Mouse (Mus musculus) gastrocnemius, adult 2 months (tissue): ENCODE results near the gene Dxo. TPM values are rescaled to one million over a fixed set of nuclear protein-coding genes. Genes with fewer than 3 reads are reported as not detected.
"Not testable (repeated sequence)": the region's sequence is repeated elsewhere in the genome, so short reads cannot be mapped to it uniquely, and the experiment has no call there.

Source experiments
- DNase-seq: peaks from one replicate; pipeline ENCODE4 v3.0.0; 2022
- H3K27ac ChIP-seq: fragments of 200-600 bp; 2 replicates; pipeline ENCODE4 v1.8.1; 2022; ENCODE audit warnings: mild to moderate bottlenecking
- H3K4me3 ChIP-seq: fragments of 200-600 bp; 2 replicates; pipeline ENCODE4 v1.8.1; 2022; ENCODE audit warnings: mild to moderate bottlenecking, moderate library complexity
- CTCF ChIP-seq: fragments of 200-600 bp; IDR thresholded peaks from 2 replicates; pipeline ENCODE4 v1.8.1; 2022; ENCODE audit warnings: antibody characterized with exemption, mild to moderate bottlenecking, moderate library complexity
- intact Hi-C: fragments of 180-260 bp; cut with DNase I; formaldehyde crosslinking; loops from one replicate; pipeline ENCODE4 v1.15.1; 2025
- long read RNA-seq, 2 experiments: library from polyadenylated mRNA; stranded (forward); transcript quantifications; one replicate each; pipeline ENCODE4 v2.0.0; 2021
- total RNA-seq, 2 experiments: library from RNA; stranded (reverse); gene quantifications; 2 replicates each; pipeline ENCODE4 v1.2.3; 2021

Gene Dxo
- total RNA-seq, result 10 to 100 TPM in 1 of 2 experiments, 1 to 10 TPM in 1; 10.0 to 11.4 TPM
- long read RNA-seq, experiment 1, transcript Dxo-211 (7 exons, 1,447 nt), result major isoform, 7 of 13 reads
- long read RNA-seq, experiment 1, partial matches to known transcripts, result 0 of 13 reads
- long read RNA-seq, experiment 1, other reads (novel, unspliced or antisense), result 6 of 13 reads
- long read RNA-seq, experiment 2, transcript Dxo-211 (7 exons, 1,447 nt), result major isoform, 6 of 14 reads
- long read RNA-seq, experiment 2, partial matches to known transcripts, result 3 of 14 reads
- long read RNA-seq, experiment 2, other reads (novel, unspliced or antisense), result 3 of 14 reads

- peak; percentile 97 for DNase-seq
- TF ChIP-seq CTCF, result no peak
- Histone ChIP-seq H3K27ac (peak within 1 kb of the TSS; percentile 92), H3K4me3 (peak within 1 kb of the TSS; percentile 89)
- intact Hi-C loops, result loop anchor here (10.0 kb wide), 1 partner anchor 192 kb away; the partner anchor contains the start of genes Atf6b and Fkbpl
Observed at GRCm38 (mm10) chr17:34836856-34837221, at the start of gene Dxo, which contains the start of gene Stk19. TSS of gene Dxo (plus strand) at chr17:34837019. TSS of gene Stk19 (minus strand) at chr17:34836945.

GRCm38 (mm10) chr17:34795016-34795415, 41.8 kb upstream of the Dxo start:
- intact Hi-C loops, result no loop called here
- no peak for DNase-seq
- no peak for TF ChIP-seq CTCF
- H3K4me3 ChIP-seq, result no peak overlapping the region
- H3K27ac ChIP-seq, result no peak overlapping the region

- H3K4me3 ChIP-seq, result no peak overlapping the region
- H3K27ac ChIP-seq, result no peak overlapping the region
- intact Hi-C loops, result no loop called here
- peak; percentile 46 for DNase-seq
- TF ChIP-seq CTCF, result peak; percentile 56
Observed at GRCm38 (mm10) chr17:34795633-34796032, 41.2 kb upstream of the Dxo start.

- intact Hi-C loops, result no loop called here
- DNase-seq, result no peak
- no peak for TF ChIP-seq CTCF
- Histone ChIP-seq H3K27ac (no peak overlapping the region), H3K4me3 (no peak overlapping the region)
Observed at GRCm38 (mm10) chr17:34796311-34797140, 40.3 kb upstream of the Dxo start.

- H3K27ac ChIP-seq, intact Hi-C loops, H3K4me3 ChIP-seq, DNase-seq: not testable (repeated sequence)
Observed at GRCm38 (mm10) chr17:34797211-34797995, 39.4 kb upstream of the Dxo start.

GRCm38 (mm10) chr17:34798071-34798470, 38.7 kb upstream of the Dxo start:
- H3K4me3 ChIP-seq, intact Hi-C loops, H3K27ac ChIP-seq, DNase-seq: not testable (repeated sequence)

GRCm38 (mm10) chr17:34798866-34799530, 37.8 kb upstream of the Dxo start:
- Histone ChIP-seq H3K4me3 (no peak overlapping the region), H3K27ac (no peak overlapping the region)
- no peak for TF ChIP-seq CTCF
- no peak for DNase-seq
- intact Hi-C loops, result no loop called here

- H3K27ac ChIP-seq, result no peak overlapping the region
- no peak overlapping the region for H3K4me3 ChIP-seq
- no peak for DNase-seq
- no peak for TF ChIP-seq CTCF
- intact Hi-C loops, result no loop called here
Observed at GRCm38 (mm10) chr17:34799531-34799925, 37.3 kb upstream of the Dxo start.

- intact Hi-C loops, result loop anchor here (5.0 kb wide), 1 partner anchor 84 kb away; no protein-coding TSS in a partner anchor
- H3K27ac ChIP-seq, H3K4me3 ChIP-seq, DNase-seq: not testable (repeated sequence)
Observed at GRCm38 (mm10) chr17:34800781-34801305, 36.0 kb upstream of the Dxo start.

- intact Hi-C loops, result loop anchor here (5.0 kb wide), 1 partner anchor 85 kb away; no protein-coding TSS in a partner anchor
Observed at GRCm38 (mm10) chr17:34802756-34803155, 34.1 kb upstream of the Dxo start.

GRCm38 (mm10) chr17:34803367-34803766, 33.5 kb upstream of the Dxo start:
- not testable (repeated sequence) for H3K4me3 ChIP-seq, DNase-seq, H3K27ac ChIP-seq
- intact Hi-C loops, result loop anchor here (5.0 kb wide), 1 partner anchor 86 kb away; no protein-coding TSS in a partner anchor

More at GRCm38 (mm10) chr17:34802756-34803155, 34.1 kb upstream of the Dxo start:
- not testable (repeated sequence) for H3K4me3 ChIP-seq, DNase-seq, H3K27ac ChIP-seq

GRCm38 (mm10) chr17:34804301-34804700, 32.5 kb upstream of the Dxo start, which contains the start of gene Cyp21a1:
TSS of gene Cyp21a1 (minus strand) at chr17:34804561.
- not testable (repeated sequence) for H3K4me3 ChIP-seq, H3K27ac ChIP-seq, DNase-seq
- intact Hi-C loops, result loop anchor here (5.0 kb wide), 1 partner anchor 87 kb away; no protein-coding TSS in a partner anchor
